Mouse (Mus musculus): ENCODE data around the gene Fam57b.

Fam57b gene

GRCm38 (mm10) chr7:126777476-126777875 lies 20.0 kb upstream of the Fam57b start:
- in situ Hi-C loops (cut with MboI, MseI): loop anchor here (5.0 kb wide), 1 partner anchor 75 kb away; no protein-coding TSS in a partner anchor

DNA sequence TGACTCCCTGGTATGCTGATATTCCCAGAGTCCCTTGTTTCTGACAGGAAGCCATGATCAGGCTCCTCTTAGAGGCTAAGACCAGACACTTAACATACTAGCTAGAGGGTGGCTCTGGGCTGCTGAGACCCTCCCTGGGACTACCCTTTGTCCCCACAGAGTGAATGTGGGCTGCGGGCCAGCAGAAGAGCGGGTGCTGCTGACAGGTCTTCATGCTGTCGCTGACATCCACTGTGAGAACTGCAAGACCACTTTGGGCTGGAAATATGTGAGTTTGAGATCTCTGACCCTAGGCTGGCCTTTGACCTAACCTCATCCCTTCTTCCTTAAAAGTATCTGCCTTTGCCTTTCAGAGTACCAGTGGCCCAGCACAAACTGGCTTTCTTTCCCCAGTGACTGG lies 19.3 kb upstream of the Fam57b start:
- in situ Hi-C loops (cut with MboI, MseI): loop anchor here (5.0 kb wide), 1 partner anchor 76 kb away; no protein-coding TSS in a partner anchor

DNA sequence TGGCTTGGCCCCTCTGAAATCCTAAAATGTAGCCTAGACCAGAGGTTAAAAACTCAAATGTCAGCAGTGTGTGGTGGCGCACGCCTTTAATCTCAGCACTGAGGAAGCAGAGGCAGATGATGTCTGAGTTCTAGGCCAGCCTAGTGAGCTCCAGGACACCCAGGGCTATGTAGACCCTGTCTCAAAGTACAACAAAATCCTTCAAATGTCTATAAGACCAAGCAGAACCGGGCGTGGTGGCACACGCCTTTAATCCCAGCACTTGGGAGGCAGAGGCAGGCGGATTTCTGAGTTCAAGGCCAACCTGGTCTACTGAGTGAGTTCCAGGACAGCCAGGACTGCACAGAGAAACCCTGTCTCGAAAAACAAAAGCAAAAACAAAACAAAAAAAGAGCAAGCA lies 18.4 kb upstream of the Fam57b start:
- in situ Hi-C loops (cut with MboI, MseI): loop anchor here (5.0 kb wide), 1 partner anchor 77 kb away; no protein-coding TSS in a partner anchor

DNA sequence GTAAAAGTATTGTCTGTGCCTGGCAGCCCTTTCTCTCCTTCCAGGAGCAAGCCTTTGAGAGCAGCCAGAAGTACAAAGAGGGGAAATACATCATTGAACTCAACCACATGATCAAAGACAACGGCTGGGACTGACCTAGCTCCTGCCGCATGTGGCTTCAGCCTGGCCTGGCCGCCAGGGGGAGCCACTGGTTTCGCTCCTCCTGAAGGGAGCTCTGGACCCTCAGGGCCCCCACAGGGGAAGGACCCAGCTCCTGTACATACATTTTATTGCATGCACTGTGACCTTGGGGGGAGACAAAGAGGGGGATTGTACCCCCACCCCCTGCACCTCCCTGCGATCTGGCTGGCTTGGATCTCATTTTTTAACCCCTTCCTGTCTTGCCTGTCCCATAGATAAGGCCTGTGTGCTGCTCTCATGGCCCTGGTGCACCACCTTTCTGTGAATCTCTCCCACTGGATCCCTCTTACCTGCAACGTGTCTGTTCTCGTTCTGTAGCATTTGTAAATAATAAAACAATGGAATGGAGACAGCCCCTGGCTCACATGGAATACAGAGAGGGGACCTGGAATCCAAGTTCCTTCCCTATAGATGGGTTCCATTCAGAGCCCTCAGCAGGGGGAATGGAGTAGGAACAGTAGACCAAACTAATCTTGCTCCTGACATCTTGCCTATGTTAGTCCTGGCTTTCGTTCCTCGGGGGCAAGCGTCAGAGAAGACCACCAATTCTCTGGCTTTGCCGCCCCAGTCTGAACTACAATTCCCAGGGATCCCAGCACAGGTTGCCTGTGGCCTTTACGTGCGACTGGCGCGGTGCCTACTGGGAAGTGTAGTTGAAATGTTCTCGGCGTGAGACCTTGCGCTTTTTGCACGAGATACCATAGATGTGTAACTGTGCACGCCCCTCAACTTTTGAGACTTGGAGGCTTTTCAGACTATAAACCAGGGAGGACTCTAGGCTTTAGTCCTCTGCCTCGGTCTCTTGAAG lies 17.2 kb upstream of the Fam57b start:
- in situ Hi-C loops (cut with MboI, MseI): loop anchor here (5.0 kb wide), 1 partner anchor 78 kb away; no protein-coding TSS in a partner anchor

GRCm38 (mm10) chr7:126780971-126781635 lies 16.4 kb upstream of the Fam57b start, which contains the start of gene Tbx6:
Gene Tbx6, plus strand, starts transcription at chr7:126781483.
- in situ Hi-C loops (cut with MboI, MseI): no loop called here

DNA sequence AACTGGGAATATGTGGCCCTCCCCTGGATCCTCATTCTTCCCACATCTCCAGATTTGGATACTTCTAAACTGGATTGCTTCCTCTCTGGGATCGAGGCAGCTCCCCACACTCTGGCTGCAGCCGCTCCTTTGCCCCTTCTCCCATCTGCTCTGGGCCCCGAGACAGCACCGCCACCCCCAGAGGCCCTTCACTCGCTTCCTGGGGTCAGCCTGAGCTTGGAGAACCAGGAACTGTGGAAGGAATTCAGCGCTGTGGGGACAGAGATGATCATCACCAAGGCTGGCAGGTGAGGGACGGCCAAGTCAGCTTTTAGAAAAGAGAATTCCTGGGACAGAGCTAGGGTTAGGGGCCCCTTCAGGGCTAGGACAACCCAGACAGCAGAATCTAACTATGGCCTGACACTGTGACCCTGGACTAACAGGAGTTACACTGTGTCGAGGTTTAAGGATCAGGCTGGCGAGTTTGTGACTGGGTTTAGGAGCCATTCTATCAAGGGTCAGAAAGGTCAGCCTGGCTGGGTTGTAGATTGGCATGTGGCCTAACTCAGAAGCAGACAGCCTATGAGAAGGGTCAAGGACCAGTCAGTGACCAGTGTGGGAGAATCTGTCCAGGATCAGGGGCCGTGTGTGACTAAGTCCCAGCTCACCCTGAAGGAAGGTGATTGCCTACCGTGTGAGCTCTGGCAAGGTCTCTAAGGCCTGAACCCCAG lies 15.7 kb upstream of the Fam57b start:
- in situ Hi-C loops (cut with MboI, MseI): no loop called here

GRCm38 (mm10) chr7:126782693-126783092 lies 14.8 kb upstream of the Fam57b start:
- in situ Hi-C loops (cut with MboI, MseI): no loop called here

DNA sequence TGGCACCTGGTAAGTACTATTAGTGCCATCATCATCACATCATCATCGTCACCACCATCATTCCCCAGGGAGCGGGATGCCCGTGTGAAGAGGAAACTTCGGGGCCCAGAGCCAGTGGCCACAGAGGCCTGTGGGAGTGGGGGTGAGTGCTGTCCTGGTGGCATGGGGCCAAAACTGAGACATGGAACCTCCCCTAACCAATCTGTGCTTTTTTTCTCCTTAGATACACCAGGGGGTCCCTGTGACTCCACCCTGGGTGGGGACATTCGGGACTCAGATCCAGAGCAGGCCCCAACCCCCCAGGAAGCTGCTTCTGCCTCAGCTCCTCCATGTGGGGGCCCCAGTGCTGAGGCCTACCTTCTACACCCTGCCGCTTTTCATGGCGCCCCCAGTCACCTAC lies 13.0 kb upstream of the Fam57b start:
- in situ Hi-C loops (cut with MboI, MseI): no loop called here

- in situ Hi-C loops (cut with MboI, MseI): no loop called here
These were observed 12.4 kb upstream of the Fam57b start for GRCm38 (mm10) chr7:126785056-126785455.

- in situ Hi-C loops (cut with MboI, MseI): no loop called here
These were observed 11.3 kb upstream of the Fam57b start for GRCm38 (mm10) chr7:126786142-126786541.

DNA sequence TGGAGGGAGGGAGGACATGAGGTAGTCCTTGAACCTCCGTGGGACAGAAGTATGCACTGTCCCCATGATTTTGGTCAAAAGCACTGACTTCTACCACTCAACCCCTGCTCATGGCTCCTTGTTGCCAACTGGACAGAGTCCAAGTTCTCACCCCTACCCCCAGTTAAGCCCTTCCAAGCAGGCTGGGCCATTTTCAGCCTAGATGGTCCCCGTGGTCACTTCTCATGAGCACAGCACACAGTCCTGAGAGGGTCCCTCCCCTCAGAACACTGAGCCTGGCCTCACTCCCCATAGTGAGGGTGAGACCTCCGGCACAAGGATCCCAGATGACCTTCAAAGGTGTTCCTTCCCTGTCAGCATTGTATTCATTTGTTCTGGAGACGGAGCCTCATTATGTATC lies 8.3 kb upstream of the Fam57b start:
- in situ Hi-C loops (cut with MboI, MseI): no loop called here

GRCm38 (mm10) chr7:126791851-126792720 lies 5.4 kb upstream of the Fam57b start, which contains the start of gene Ppp4c:
Gene Ppp4c, minus strand, starts transcription at chr7:126792496.
- in situ Hi-C loops (cut with MboI, MseI): loop anchor here (10.0 kb wide), 1 partner anchor 957 kb away; no protein-coding TSS in a partner anchor

GRCm38 (mm10) chr7:126792721-126793443 lies 4.6 kb upstream of the Fam57b start:
- in situ Hi-C loops (cut with MboI, MseI): loop anchor here (10.0 kb wide), 1 partner anchor 958 kb away; no protein-coding TSS in a partner anchor

DNA sequence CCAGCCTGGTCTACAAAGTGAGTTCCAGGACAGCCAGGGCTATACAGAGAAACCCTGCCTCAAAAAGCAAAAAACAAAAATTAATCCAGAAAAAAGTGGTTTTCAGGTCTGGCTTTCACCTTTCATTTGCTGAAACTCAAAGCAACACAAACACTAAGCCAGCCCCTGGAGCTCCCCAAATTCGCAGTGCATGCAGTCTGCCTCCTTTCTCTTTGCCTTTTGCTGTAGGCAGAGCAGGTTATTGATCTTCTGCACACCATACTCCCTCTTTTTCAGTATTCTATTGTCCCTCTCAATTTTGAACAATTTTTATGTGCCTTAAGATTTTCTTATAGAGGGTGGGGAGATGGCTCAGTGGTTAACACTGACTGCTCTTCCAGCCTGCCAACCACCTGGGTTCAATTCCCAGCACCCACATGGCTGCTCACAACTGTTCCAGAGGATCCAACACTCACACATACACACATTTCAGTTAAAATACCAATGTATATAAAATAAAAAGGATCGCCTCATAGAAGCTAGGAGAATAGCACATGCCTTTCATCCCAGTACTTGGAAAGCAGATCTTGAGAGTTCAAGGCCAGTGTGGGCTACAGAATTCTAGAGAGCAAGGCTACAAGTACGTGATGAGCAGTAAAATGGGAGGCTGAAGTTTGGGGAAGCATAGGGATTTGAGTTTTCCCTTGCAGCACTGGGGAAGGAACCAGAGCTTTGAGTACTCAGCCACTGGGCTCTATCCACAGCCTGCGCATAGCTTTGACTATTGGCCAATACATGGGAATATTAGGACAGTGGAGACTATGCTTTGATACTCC lies 3.8 kb upstream of the Fam57b start:
- in situ Hi-C loops (cut with MboI, MseI): loop anchor here (10.0 kb wide), 1 partner anchor 959 kb away; no protein-coding TSS in a partner anchor

DNA sequence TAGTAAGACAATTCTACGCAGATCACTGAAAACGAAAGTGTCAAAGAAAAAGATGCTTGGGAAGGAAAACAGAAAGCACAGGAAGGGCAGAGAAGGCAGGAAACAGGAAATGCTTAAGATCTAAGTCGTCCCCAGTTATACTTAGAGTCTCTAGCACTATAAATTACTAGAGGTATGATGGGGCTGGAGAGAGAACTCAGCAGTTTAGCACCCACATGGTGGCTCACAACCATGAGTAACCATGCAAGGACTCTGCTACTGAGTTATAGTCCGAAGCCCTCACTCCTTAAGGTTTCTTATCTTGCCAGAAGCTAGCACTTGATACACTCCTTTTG lies 3.2 kb upstream of the Fam57b start:
- in situ Hi-C loops (cut with MboI, MseI): loop anchor here (10.0 kb wide), 1 partner anchor 959 kb away; no protein-coding TSS in a partner anchor

DNA sequence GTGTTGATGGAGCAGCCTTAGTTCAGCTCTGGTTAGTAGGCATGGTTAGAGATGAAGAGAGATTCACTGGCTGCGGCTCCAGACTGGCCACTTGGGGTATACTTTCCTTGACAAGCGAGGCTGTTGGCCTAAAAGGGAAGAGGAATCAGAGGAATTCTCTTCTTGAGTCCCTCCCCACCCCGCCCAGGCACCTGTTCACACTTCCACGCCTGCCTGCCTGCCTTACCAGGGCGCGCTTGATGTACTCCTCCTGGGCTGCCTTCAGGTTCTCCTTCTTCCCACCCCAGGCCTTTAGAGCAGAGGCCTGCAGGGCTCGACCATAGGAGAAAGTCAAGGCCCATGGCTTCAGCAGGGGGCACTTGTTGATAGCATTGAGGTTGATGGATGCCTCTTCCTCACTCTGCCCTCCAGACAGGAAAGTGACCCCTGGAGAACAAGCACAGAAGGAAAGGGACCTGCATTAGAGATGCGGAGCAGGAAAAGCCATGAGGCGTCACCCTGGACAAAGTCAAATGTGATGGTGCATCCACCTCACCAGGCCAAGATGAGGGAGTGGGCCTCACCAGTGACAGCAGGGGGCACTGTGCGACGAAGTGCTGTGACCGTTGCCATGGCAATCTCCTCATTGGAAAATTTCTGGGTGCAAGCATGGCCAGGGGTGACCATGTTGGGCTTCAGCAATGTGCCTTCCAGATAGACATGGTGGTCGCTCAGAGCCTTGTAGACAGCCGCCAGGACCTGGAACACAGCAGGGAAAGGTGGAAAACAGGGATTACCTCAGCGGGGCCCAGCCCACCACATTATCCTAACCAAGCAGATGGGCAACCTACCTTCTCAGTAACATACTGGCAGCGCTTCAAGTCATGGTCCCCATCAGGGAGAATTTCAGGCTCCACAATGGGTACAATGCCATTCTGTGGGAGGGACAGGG lies 1.8 kb upstream of the Fam57b start:
- in situ Hi-C loops (cut with MboI, MseI): loop anchor here (10.0 kb wide), 1 partner anchor 961 kb away; no protein-coding TSS in a partner anchor

- in situ Hi-C loops (cut with MboI, MseI): loop anchor here (10.0 kb wide), 1 partner anchor 962 kb away; no protein-coding TSS in a partner anchor
These were observed 1.0 kb upstream of the Fam57b start for GRCm38 (mm10) chr7:126796350-126796932.
